Mouse (Mus musculus) forebrain, embryonic 15.5 days (tissue): ENCODE results near the gene Ttyh1. TPM values are rescaled to one million over a fixed set of nuclear protein-coding genes. Genes with fewer than 3 reads are reported as not detected.

Experiments used
- ATAC-seq: fragments of 200-750 bp; cut with Nextera tagmentation; replicated peaks from 2 replicates; pipeline ENCODE4 v1.8.0; 2017; ENCODE audit warnings: mild to moderate bottlenecking, moderate TSS enrichment, moderate library complexity
- H3K27ac ChIP-seq: fragments of 300-500 bp; sonication (generic); replicated peaks from 2 replicates; pipeline ENCODE4 v1.5.1; 2015; ENCODE audit warnings: mild to moderate bottlenecking, inconsistent platforms
- H3K27me3 ChIP-seq: fragments of 300-500 bp; sonication (generic); 2 replicates; pipeline ENCODE4 v1.6.1; 2015; ENCODE audit warnings: inconsistent platforms
- H3K36me3 ChIP-seq: fragments of 300-500 bp; sonication (generic); 2 replicates; pipeline ENCODE4 v1.6.1; 2015; ENCODE audit warnings: mild to moderate bottlenecking, inconsistent platforms
- H3K4me1 ChIP-seq: fragments of 300-500 bp; sonication (generic); 2 replicates; pipeline ENCODE4 v1.6.1; 2015; ENCODE audit warnings: inconsistent platforms
- H3K4me2 ChIP-seq: fragments of 300-500 bp; sonication (generic); replicated peaks from 2 replicates; pipeline ENCODE4 v1.6.1; 2015; ENCODE audit warnings: mild to moderate bottlenecking, inconsistent platforms
- H3K4me3 ChIP-seq: fragments of 300-500 bp; sonication (generic); 2 replicates; pipeline ENCODE4 v1.5.1; 2015; ENCODE audit warnings: mild to moderate bottlenecking, inconsistent platforms
- H3K9ac ChIP-seq: fragments of 300-500 bp; sonication (generic); replicated peaks from 2 replicates; pipeline ENCODE4 v1.6.1; 2015; ENCODE audit warnings: mild to moderate bottlenecking, inconsistent platforms
- H3K9me3 ChIP-seq: fragments of 300-500 bp; sonication (generic); 2 replicates; pipeline ENCODE4 v1.6.1; 2016; ENCODE audit warnings: inconsistent platforms
- WGBS: fragments of 180-500 bp; shearing (Covaris S2); methylation state at CpG from one replicate; pipeline ENCODE4 v1.1.7; 2015; ENCODE audit warnings: mixed read lengths; 5-methylcytosine and 5-hydroxymethylcytosine counted together
- polyA plus RNA-seq: library from polyadenylated mRNA; unstranded; fragments of >200 nt; fragmentation: Nextera tagmentation; extraction: Ambion mirVana; gene quantifications from 2 replicates; pipeline ENCODE4 v1.2.1, GENCODE M21; 2015

Ttyh1 gene
- polyA plus RNA-seq, 1 experiment from 2014 or later, result 106 TPM

GRCm38 (mm10) chr7:4091170-4091569 lies 28.0 kb upstream of the Ttyh1 start:
- no peaks in the 10 kb centered on the region for H3K36me3 ChIP-seq
- no peak overlapping the region for H3K4me3 ChIP-seq
- no peak for ATAC-seq
- no peaks in the 10 kb centered on the region for H3K9me3 ChIP-seq
- 58% methylated on average over 8 of the region's 8 CpGs for WGBS
- H3K4me2 ChIP-seq, result no peak overlapping the region
- H3K27ac ChIP-seq, result no peak overlapping the region
- H3K4me1 ChIP-seq, result no peaks in the 10 kb centered on the region
- no peak overlapping the region for H3K9ac ChIP-seq
- no peaks in the 10 kb centered on the region for H3K27me3 ChIP-seq

DNA sequence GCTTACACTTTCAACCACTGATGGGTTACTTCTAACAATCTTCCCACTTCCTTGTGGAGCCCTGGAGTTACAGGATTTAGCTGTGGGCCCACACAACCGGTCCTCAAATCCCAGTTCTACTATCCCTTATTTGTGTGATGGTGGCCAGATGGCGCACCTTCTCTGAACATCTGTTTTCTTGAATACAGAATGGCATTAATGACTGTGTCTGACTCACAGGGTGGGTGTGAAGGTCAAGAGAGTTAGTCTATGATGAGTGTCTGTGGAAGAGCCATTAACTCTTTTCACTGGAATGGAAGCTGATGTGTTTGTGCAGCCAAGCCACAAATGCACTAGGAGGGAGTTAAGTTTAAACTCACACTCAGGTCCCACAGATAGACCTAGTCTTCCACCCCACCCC lies 20.9 kb upstream of the Ttyh1 start:
- WGBS, result 87% methylated on average over 2 of the region's 2 CpGs
- no peak for ATAC-seq
- no peak overlapping the region for H3K27ac ChIP-seq

DNA sequence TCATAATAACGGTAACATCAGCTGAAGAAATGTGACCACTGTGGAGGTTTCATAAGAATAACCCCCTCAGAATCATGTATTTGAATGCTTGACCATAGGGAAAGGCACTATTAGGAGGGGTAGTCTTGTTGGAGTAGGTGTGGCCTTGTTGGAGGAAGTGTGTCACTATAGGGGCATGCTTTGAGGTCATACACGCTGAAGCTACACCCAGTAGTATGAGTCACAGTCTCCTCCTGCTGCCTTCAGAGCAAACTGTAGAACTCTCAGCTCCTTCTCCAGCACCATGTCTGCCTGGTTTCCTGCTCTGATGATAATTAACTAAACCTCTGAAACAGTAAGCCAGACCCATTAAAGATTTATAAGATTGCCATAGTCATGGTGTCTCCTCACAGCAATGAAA lies 20.4 kb upstream of the Ttyh1 start:
- Histone ChIP-seq H3K4me2 (no peak overlapping the region), H3K9me3 (no peaks in the 10 kb centered on the region), H3K4me1 (no peaks in the 10 kb centered on the region), H3K9ac (no peak overlapping the region), H3K27me3 (no peaks in the 10 kb centered on the region), H3K4me3 (no peak overlapping the region), H3K36me3 (no peaks in the 10 kb centered on the region), H3K27ac (no peak overlapping the region)
- 80% methylated on average over 2 of the region's 2 CpGs for WGBS
- no peak for ATAC-seq

More for the DNA sequence above, 20.9 kb upstream of the Ttyh1 start:
- no peak overlapping the region for H3K9ac ChIP-seq
- no peak overlapping the region for H3K4me2 ChIP-seq
- no peaks in the 10 kb centered on the region for H3K4me1 ChIP-seq
- no peak overlapping the region for H3K4me3 ChIP-seq
- H3K36me3 ChIP-seq, result no peaks in the 10 kb centered on the region
- no peaks in the 10 kb centered on the region for H3K9me3 ChIP-seq
- H3K27me3 ChIP-seq, result no peaks in the 10 kb centered on the region

GRCm38 (mm10) chr7:4101144-4101543 lies 18.1 kb upstream of the Ttyh1 start:
- no peak overlapping the region for H3K4me3 ChIP-seq
- 91% methylated on average over 5 of the region's 5 CpGs for WGBS
- H3K36me3 ChIP-seq, result no peaks in the 10 kb centered on the region
- no peaks in the 10 kb centered on the region for H3K4me1 ChIP-seq
- H3K27ac ChIP-seq, result no peak overlapping the region
- no peak overlapping the region for H3K9ac ChIP-seq
- H3K9me3 ChIP-seq, result no peaks in the 10 kb centered on the region
- no peak for ATAC-seq
- H3K4me2 ChIP-seq, result no peak overlapping the region
- no peaks in the 10 kb centered on the region for H3K27me3 ChIP-seq

DNA sequence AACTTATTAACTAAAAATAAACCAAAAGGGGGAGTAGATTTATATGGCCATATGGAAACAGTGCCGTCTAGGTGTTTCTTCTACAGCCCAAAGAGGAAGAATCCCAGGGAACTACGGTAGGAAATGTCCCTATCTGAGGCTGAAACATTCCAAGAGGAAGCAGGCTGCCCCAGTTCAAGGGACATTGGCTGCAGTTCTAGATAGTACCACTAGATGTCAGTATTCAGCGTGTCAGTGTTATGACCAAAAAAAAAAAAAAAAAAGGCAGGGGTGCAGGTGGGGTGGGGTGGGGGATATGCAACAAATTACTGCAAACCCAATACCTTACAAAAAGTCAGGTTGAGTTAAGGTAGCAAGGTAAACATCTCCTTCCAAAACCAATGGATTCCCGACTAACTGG lies 15.8 kb upstream of the Ttyh1 start:
- no peak; the same call in 1 of the 2 replicates for ATAC-seq
- H3K9me3 ChIP-seq, result no peaks in the 10 kb centered on the region
- WGBS, result 13% methylated on average over 4 of the region's 4 CpGs

DNA sequence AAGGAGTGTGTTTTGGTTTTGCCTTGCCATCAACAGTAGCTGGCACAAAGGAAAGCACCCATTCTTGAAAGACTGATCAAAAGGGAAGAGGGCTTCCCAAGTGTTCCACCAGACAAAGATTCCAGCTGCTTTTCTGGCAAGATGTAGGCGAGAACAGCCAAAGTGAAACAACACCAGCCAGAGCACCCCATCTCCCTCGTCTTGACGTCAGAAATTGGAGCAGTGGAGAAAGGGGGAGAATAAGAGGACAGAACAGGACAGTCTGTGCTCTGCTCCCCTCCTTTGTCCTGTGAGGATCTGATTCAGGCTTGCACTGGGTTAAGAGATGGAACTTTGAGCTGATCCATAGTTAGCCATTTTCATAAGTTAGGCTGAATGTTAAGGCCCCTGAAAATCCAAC lies 7.4 kb upstream of the Ttyh1 start:
- Histone ChIP-seq H3K27me3 (no peaks in the 10 kb centered on the region), H3K4me3 (no peak overlapping the region), H3K9me3 (no peaks in the 10 kb centered on the region), H3K9ac (no peak overlapping the region), H3K36me3 (no peaks in the 10 kb centered on the region), H3K4me1 (peaks cover 3% of the 10 kb centered on the region; the same call in 1 of the 2 replicates), H3K27ac (0 out of 2 replicates have a peak overlapping the region, but pooled peaks have one; percentile 15), H3K4me2 (no peak overlapping the region)
- 28% methylated on average over 3 of the region's 3 CpGs for WGBS
- no peak; the same call in 1 of the 2 replicates for ATAC-seq

More for the DNA sequence above, 15.8 kb upstream of the Ttyh1 start:
- Histone ChIP-seq H3K27ac (no peak overlapping the region), H3K4me3 (no peak overlapping the region), H3K27me3 (no peaks in the 10 kb centered on the region), H3K4me1 (no peaks in the 10 kb centered on the region), H3K9ac (no peak overlapping the region), H3K36me3 (no peaks in the 10 kb centered on the region), H3K4me2 (no peak overlapping the region)

- Histone ChIP-seq H3K9me3 (no peaks in the 10 kb centered on the region), H3K4me2 (no peak overlapping the region), H3K27me3 (no peaks in the 10 kb centered on the region), H3K4me3 (no peak overlapping the region), H3K27ac (no peak overlapping the region), H3K9ac (no peak overlapping the region), H3K36me3 (no peaks in the 10 kb centered on the region), H3K4me1 (peaks cover 33% of the 10 kb centered on the region)
- ATAC-seq, result no peak
- WGBS, result 66% methylated on average over 8 of the region's 8 CpGs
Observed at GRCm38 (mm10) chr7:4117050-4117814, 2.0 kb upstream of the Ttyh1 start.

GRCm38 (mm10) chr7:4119976-4120921 lies 1.0 kb downstream of the Ttyh1 start:
- H3K27me3 ChIP-seq, result no peaks in the 10 kb centered on the region
- no peaks in the 10 kb centered on the region for H3K36me3 ChIP-seq
- H3K9me3 ChIP-seq, result no peaks in the 10 kb centered on the region
- ATAC-seq, result peak; percentile 1; the same call in 1 of the 2 replicates
- H3K4me3 ChIP-seq, result peak overlapping the region; percentile 76
- H3K4me1 ChIP-seq, result peaks cover 60% of the 10 kb centered on the region
- H3K27ac ChIP-seq, result peak overlapping the region; percentile 91
- H3K9ac ChIP-seq, result peak overlapping the region; percentile 90
- H3K4me2 ChIP-seq, result peak overlapping the region; percentile 59
- WGBS, result 3% methylated on average over 17 of the region's 19 CpGs

DNA sequence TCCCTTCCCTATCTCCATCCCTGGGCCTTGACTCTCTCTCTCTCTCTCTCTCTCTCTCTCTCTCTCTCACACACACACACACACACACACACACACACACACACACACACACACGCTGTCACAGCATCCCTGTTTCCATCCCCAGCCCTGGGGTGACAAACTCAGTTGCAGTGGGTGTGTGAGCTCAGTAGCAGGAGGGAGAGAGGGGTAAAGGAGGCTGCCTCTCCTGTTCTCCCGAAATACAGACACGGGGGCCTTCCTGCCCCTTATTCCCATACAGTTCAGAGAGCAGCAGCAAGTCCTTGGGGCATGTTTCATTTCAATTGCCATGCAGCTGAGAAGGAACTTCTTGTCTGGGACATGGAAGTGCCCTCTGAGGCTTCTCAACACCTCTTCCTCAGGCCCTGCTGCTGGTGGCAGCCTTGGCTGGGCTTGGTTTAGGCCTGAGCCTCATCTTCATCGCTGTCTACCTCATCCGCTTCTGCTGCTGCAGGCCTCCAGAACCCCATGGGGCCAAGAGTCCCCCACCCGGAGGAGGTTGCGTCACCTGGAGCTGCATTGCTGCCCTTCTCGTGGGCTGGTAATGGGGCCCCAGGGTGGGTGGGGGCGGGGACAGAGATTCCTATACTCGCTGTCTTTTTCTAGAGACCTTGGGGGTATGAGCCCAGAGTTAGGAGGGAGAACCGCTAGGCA lies 3.0 kb downstream of the Ttyh1 start:
- 21% methylated on average over 11 of the region's 11 CpGs for WGBS
- H3K9ac ChIP-seq, result peak overlapping the region; percentile 31
- peaks cover 68% of the 10 kb centered on the region for H3K4me1 ChIP-seq
- H3K36me3 ChIP-seq, result no peaks in the 10 kb centered on the region
- H3K4me3 ChIP-seq, result peak overlapping the region; percentile 76
- no peaks in the 10 kb centered on the region for H3K27me3 ChIP-seq
- H3K27ac ChIP-seq, result peak overlapping the region; percentile 91
- no peaks in the 10 kb centered on the region for H3K9me3 ChIP-seq
- no peak for ATAC-seq
- peak overlapping the region; percentile 59 for H3K4me2 ChIP-seq

GRCm38 (mm10) chr7:4122783-4123182 lies 3.6 kb downstream of the Ttyh1 start:
- 48% methylated on average over 10 of the region's 10 CpGs for WGBS
- Histone ChIP-seq H3K4me2 (peak overlapping the region; percentile 59), H3K36me3 (no peaks in the 10 kb centered on the region), H3K27me3 (no peaks in the 10 kb centered on the region), H3K4me1 (peaks cover 66% of the 10 kb centered on the region), H3K27ac (peak overlapping the region; percentile 91), H3K9ac (no peak overlapping the region), H3K4me3 (peak overlapping the region; percentile 11; the same call in 1 of the 2 replicates), H3K9me3 (no peaks in the 10 kb centered on the region)
- ATAC-seq, result no peak

- H3K4me3 ChIP-seq, result peak overlapping the region; percentile 34
- H3K9me3 ChIP-seq, result no peaks in the 10 kb centered on the region
- H3K27ac ChIP-seq, result peak overlapping the region; percentile 91
- WGBS, result 0% methylated on average over 1 of the region's 1 CpGs
- no peaks in the 10 kb centered on the region for H3K36me3 ChIP-seq
- no peaks in the 10 kb centered on the region for H3K27me3 ChIP-seq
- peaks cover 66% of the 10 kb centered on the region for H3K4me1 ChIP-seq
- no peak overlapping the region for H3K9ac ChIP-seq
- peak; percentile 84 for ATAC-seq
- peak overlapping the region; percentile 51 for H3K4me2 ChIP-seq
Observed at GRCm38 (mm10) chr7:4123732-4124131, 4.5 kb downstream of the Ttyh1 start.
